Mouse (Mus musculus) intestine, postnatal 0 days (tissue): Measurements from ENCODE around the gene Pik3cd. TPM values are rescaled to one million over a fixed set of nuclear protein-coding genes. Genes with fewer than 3 reads are reported as not detected.

Experiments used
- ATAC-seq: fragments of 200-750 bp; cut with Nextera tagmentation; 2 replicates; pipeline ENCODE4 v1.8.0; 2017; ENCODE audit warnings: mild to moderate bottlenecking, moderate TSS enrichment, moderate library complexity
- H3K27ac ChIP-seq: fragments of 300-500 bp; sonication (generic); 2 replicates; pipeline ENCODE4 v1.5.1; 2014; ENCODE audit warnings: mild to moderate bottlenecking, low read depth, low read length, moderate library complexity
- H3K27me3 ChIP-seq: fragments of 300-500 bp; sonication (generic); replicated peaks from 2 replicates; pipeline ENCODE4 v1.6.1; 2014; ENCODE audit warnings: low read length, mixed read lengths; ENCODE audit not compliant: control insufficient read depth, insufficient read depth
- H3K36me3 ChIP-seq: fragments of 300-500 bp; sonication (generic); 2 replicates; pipeline ENCODE4 v1.6.1; 2014; ENCODE audit warnings: mild to moderate bottlenecking, moderate library complexity; ENCODE audit not compliant: control insufficient read depth, insufficient read depth
- H3K4me1 ChIP-seq: fragments of 300-500 bp; sonication (generic); replicated peaks from 2 replicates; pipeline ENCODE4 v1.6.1; 2014; ENCODE audit warnings: antibody characterized with exemption, low read length, mixed read lengths; ENCODE audit not compliant: control insufficient read depth, insufficient read depth
- H3K4me2 ChIP-seq: fragments of 300-500 bp; sonication (generic); replicated peaks from 2 replicates; pipeline ENCODE4 v1.6.1; 2014; ENCODE audit warnings: low read depth, mild to moderate bottlenecking, moderate library complexity
- H3K4me3 ChIP-seq: fragments of 300-500 bp; sonication (generic); 2 replicates; pipeline ENCODE4 v1.5.1; 2014; ENCODE audit warnings: low read depth, low read length
- H3K9ac ChIP-seq: fragments of 300-500 bp; sonication (generic); 2 replicates; pipeline ENCODE4 v1.6.1; 2014; ENCODE audit warnings: mild to moderate bottlenecking, low read depth, low read length
- H3K9me3 ChIP-seq: fragments of 300-500 bp; sonication (generic); 2 replicates; pipeline ENCODE4 v1.6.1; 2016; ENCODE audit warnings: mixed run types; ENCODE audit not compliant: control insufficient read depth
- CTCF ChIP-seq: sonication (generic); IDR thresholded peaks from 2 replicates; pipeline ENCODE4 v1.5.1; 2016; ENCODE audit warnings: low read depth, mild to moderate bottlenecking, control low read depth, antibody characterized with exemption, moderate library complexity
- WGBS: fragments of 180-500 bp; shearing (Covaris S2); extraction: QIAGEN DNeasy Blood & Tissue Kit; methylation state at CpG from one replicate; pipeline ENCODE4 v1.1.7; 2014; 5-methylcytosine and 5-hydroxymethylcytosine counted together
- polyA plus RNA-seq: library from polyadenylated mRNA; unstranded; fragments of >200 nt; fragmentation: Nextera tagmentation; extraction: Ambion mirVana; gene quantifications from 2 replicates; pipeline ENCODE4 v1.2.1, GENCODE M21; 2015

The Pik3cd gene
- polyA plus RNA-seq, 1 experiment from 2014 or later: 2.5 TPM

DNA sequence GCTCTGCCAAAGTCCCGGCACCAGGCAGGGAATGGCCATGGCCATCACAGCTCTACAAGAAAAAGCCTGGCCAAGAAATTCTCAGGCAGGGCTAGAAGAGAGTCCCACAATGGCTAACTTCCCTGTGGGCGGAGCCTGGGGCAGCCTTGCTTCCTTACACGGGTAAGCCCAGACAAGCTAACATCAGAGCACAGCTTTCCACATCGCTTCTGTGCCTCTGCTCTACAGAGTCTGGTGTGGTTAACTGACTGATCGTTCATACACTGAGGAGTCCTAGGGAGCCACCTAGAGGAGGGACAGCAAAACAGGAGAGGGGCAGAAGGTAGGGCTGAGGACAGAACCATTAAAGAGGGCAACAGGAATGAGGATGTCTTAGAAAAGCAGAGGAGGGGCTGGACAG is 8.1 kb upstream of the Pik3cd start:
- Histone ChIP-seq H3K9me3 (no peaks in the 10 kb centered on the region), H3K27me3 (no peaks in the 10 kb centered on the region), H3K27ac (no peak overlapping the region), H3K4me1 (no peaks in the 10 kb centered on the region), H3K36me3 (peaks cover 6% of the 10 kb centered on the region; the same call in 1 of the 2 replicates), H3K4me2 (no peak overlapping the region), H3K4me3 (no peak overlapping the region), H3K9ac (no peak overlapping the region)
- ATAC-seq: peak; percentile 77
- 18% methylated on average over 5 of the region's 5 CpGs for WGBS
- peak; percentile 92 for TF ChIP-seq CTCF

DNA sequence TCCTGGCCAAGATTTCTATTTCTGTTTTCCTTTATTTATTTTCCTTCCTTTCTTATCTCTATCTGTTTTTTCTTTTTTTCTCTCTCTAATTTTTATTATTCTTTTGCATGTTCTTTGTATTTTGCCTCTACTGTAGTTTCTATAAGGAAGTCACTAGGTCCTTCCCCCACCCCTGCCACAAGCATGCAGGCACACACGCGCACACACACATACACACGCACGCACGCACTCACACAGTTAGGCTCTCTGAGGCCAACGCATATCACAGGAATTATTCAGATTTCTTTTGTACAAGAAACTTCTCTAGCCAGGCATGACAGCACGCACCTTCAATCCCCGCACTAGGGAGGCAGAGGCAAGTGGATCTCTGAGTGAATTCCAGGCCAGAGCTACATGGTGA is 3.6 kb upstream of the Pik3cd start:
- Histone ChIP-seq H3K9me3 (no peaks in the 10 kb centered on the region), H3K4me3 (no peak overlapping the region), H3K27me3 (no peaks in the 10 kb centered on the region), H3K4me2 (no peak overlapping the region), H3K4me1 (no peaks in the 10 kb centered on the region), H3K9ac (no peak overlapping the region), H3K27ac (no peak overlapping the region), H3K36me3 (no peaks in the 10 kb centered on the region)
- TF ChIP-seq CTCF: no peak
- no peak for ATAC-seq
- WGBS: 87% methylated on average over 8 of the region's 8 CpGs

DNA sequence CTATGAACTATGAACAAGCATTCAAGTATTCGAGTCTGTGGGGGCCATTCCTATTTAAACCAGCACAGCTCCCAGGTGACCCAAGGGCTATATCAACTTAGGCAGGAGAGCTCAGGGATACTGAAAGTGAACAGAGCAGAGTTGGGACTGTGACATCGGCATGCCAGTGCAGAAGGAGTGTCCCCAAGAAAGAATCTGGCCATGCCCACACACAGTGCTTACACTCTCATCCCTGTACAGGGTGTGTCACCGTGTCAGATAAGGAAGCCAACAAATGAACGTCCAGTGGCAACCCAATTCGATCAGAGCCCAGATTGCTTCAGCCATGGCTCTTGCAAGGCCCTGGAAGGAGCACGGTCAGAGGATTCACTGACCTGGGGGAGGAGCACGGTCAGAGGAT is 2.9 kb upstream of the Pik3cd start:
- H3K9ac ChIP-seq: no peak overlapping the region
- no peak overlapping the region for H3K4me2 ChIP-seq
- H3K4me3 ChIP-seq: no peak overlapping the region
- WGBS: 39% methylated on average over 7 of the region's 7 CpGs
- TF ChIP-seq CTCF: no peak
- no peaks in the 10 kb centered on the region for H3K27me3 ChIP-seq
- no peaks in the 10 kb centered on the region for H3K36me3 ChIP-seq
- no peak for ATAC-seq
- no peaks in the 10 kb centered on the region for H3K4me1 ChIP-seq
- H3K9me3 ChIP-seq: no peaks in the 10 kb centered on the region
- H3K27ac ChIP-seq: no peak overlapping the region

DNA sequence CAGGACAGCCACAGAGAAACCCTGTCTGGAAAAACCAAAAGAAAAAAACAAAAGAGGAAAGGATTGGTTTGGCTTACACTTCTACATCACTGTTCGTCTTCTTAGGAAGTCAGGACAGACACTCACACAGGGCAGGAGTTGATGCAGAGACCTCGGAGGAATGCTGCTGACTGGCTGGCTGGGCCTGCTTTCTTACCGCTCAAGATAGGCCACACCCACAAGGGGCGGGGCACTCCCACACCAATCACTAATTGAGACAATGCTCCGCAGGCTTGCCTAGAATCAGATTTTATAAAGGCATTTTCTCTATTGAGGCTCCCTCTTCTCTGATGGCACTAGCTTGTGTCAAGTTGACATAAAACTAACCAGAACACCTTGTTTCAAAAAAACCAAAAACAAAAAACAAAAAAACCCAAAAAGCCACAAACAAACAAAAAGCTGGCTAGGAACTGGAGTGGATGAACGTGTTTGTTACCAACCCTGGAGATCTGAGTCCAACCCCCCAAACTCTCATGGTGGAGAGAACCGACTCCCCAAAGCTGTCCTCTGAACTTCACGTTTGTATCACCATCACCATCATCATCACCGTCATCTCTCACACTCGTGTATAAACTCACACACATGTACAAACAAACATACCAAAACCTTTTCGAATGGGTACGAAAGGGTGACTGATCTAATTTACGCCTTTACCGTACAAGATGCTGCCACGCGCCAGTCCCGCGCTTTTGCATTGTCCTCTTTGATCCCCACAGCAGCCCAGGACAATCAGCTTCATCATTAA is 753 bp downstream of the Pik3cd start:
- ATAC-seq: no peak
- H3K27me3 ChIP-seq: no peaks in the 10 kb centered on the region
- H3K27ac ChIP-seq: no peak overlapping the region
- H3K4me3 ChIP-seq: no peak overlapping the region
- H3K4me2 ChIP-seq: no peak overlapping the region
- H3K4me1 ChIP-seq: no peaks in the 10 kb centered on the region
- no peaks in the 10 kb centered on the region for H3K36me3 ChIP-seq
- WGBS: 65% methylated on average over 18 of the region's 18 CpGs
- H3K9me3 ChIP-seq: no peaks in the 10 kb centered on the region
- TF ChIP-seq CTCF: no peak
- no peak overlapping the region for H3K9ac ChIP-seq

DNA sequence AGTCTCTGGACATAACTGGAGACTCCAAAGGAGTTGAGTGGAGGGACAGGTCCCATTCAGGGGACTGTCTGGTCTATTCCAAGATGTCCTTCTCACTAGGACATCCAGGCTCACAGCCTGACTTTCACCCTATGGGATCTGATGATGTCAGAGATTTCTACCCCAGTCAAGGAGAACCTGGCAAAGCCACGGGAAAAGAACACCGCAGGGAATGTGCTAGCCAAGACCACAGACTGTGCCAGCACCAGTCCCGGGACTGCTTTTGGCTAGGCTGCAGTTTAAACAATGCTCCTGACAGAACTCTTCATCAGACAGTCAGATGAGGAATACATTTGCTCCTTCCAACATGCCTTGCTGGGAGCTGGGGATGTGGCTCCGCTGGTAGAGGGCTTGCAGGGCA is 2.4 kb downstream of the Pik3cd start:
- no peak for ATAC-seq
- no peaks in the 10 kb centered on the region for H3K9me3 ChIP-seq
- no peaks in the 10 kb centered on the region for H3K27me3 ChIP-seq
- WGBS: 81% methylated on average over 4 of the region's 4 CpGs
- H3K27ac ChIP-seq: no peak overlapping the region
- H3K36me3 ChIP-seq: no peaks in the 10 kb centered on the region
- no peak overlapping the region for H3K4me2 ChIP-seq
- H3K9ac ChIP-seq: no peak overlapping the region
- no peaks in the 10 kb centered on the region for H3K4me1 ChIP-seq
- TF ChIP-seq CTCF: no peak
- H3K4me3 ChIP-seq: no peak overlapping the region

DNA sequence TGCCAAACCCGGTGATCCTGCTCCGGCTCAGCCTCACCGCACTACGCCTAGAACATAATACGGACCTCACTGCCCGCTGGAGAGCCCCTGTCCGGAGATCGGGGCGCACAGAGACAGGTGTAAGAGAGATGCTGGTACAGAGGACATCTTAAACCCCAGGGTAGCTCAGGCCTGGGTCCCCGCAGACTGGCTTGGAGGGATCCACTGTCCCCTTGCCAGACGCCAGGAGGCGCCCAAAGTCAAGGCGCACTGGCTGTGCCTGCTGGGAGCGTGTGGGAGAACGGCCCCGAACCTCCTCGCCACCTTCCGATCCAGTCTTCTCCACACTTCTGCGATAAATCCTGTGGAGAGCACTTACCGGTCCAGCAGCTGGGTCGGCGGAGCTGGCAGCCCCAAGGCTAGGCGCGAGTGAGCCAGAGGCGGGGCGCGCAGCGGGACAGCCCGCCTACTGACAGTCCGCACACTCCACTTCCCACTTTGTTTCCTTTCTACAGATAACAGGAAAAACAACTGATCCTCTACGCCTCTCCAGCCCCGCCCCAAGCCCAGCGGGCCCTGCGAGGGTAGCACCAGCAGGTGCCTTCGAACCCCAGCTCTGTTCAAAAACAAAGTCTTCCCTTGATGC is 4.1 kb downstream of the Pik3cd start:
- peak; percentile 55 for ATAC-seq
- 2% methylated on average over 35 of the region's 35 CpGs for WGBS
- H3K4me3 ChIP-seq: peak overlapping the region; percentile 54
- peak overlapping the region; percentile 59 for H3K9ac ChIP-seq
- peak; percentile 89 for TF ChIP-seq CTCF
- H3K36me3 ChIP-seq: no peaks in the 10 kb centered on the region
- no peaks in the 10 kb centered on the region for H3K9me3 ChIP-seq
- peak overlapping the region; percentile 89 for H3K4me2 ChIP-seq
- H3K4me1 ChIP-seq: no peaks in the 10 kb centered on the region
- peak overlapping the region; percentile 42; the same call in 1 of the 2 replicates for H3K27ac ChIP-seq
- no peaks in the 10 kb centered on the region for H3K27me3 ChIP-seq
